Mouse (Mus musculus): ENCODE measurements around the gene Dusp10. TPM values are rescaled to one million over a fixed set of nuclear protein-coding genes. Genes with fewer than 3 reads are reported as not detected.
A peak's percentile ranks its signal among the peaks of the same experiment; 100 is the strongest.

Dusp10 gene
- total RNA-seq (2014; rRNA removed) (10.0 and 11.7 TPM in 2 replicates), polyA plus RNA-seq (2015; fragmentation: Nextera tagmentation; extraction: Ambion mirVana) (6.3 and 6.5 TPM in 2 replicates)

DNA sequence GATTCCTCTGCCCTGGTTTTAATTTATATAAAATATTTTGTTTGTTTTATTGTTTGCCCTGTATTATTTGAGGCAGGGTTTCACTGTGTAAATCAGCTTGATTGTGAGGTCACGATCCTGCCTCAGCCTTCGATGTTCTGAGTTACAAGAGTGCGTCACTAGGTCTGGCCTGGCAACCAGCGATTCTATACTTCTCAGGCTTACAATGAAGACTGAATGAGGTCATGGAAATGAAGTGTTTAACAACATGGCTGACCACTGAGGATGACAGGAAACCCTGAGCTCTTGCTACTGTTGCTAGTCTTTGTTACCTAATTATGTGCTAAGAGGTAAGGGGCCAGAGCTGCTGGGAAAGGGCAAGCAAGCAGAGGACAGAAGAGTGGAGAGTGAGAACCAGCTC is at the start of gene Dusp10:
Gene Dusp10 (plus strand): TSS at position 197 of the 400 bp plus-strand sequence.
- whole genome bisulfite sequencing = 91% methylated on average over 4 of the region's 4 CpGs
- no peak for DNase-seq (ENCODE audit: low spot score)
- no peaks in the 10 kb centered on the region for H3K27me3 ChIP-seq (ENCODE audit: insufficient read depth, low read length)
- no peaks in the 10 kb centered on the region for H3K9me3 ChIP-seq (ENCODE audit: low read length)
- H3K36me3 ChIP-seq (ENCODE audit: insufficient read depth, low read length) = no peaks in the 10 kb centered on the region
- no peak for ATAC-seq
- no peak within 1 kb of the TSS for H3K4me3 ChIP-seq (ENCODE audit: low read length)
- TF ChIP-seq CTCF (IDR thresholded peaks at IDR 0.05; ENCODE audit: low read depth) = no peak
- H3K9ac ChIP-seq (replicated peaks; ENCODE audit: low read length) = no peak within 1 kb of the TSS
- H3K4me1 ChIP-seq (ENCODE audit: insufficient read depth, low read length) = no peaks in the 10 kb centered on the region
- no peak within 1 kb of the TSS for H3K27ac ChIP-seq
- H3K4me2 ChIP-seq (ENCODE audit: low read depth, low read length) = no peak within 1 kb of the TSS

DNA sequence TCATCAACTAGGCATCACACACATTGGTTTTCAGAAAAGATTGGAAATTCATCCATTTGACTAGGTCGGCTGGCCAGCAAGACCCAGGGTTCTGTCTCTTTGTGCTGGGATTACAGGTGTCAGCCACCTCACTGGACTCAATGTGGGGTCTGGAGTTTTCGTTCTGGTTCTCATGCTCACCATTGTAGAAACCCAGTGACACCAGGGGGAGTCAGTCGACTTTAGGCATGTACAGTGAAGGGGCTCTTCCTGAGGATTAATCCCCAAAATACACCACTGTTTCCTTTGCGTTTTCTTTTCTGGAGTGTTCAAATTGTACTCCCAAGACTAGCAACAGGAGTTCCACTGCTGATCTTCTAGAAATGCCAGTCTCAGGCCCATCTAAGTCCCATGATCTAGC is 47.8 kb upstream of the Dusp10 start:
- Histone ChIP-seq H3K27ac (no peak overlapping the region), H3K9ac (replicated peaks; ENCODE audit: low read length) (no peak overlapping the region), H3K4me1 (ENCODE audit: insufficient read depth, low read length) (no peaks in the 10 kb centered on the region), H3K9me3 (ENCODE audit: low read length) (no peaks in the 10 kb centered on the region), H3K36me3 (ENCODE audit: insufficient read depth, low read length) (no peaks in the 10 kb centered on the region), H3K4me3 (ENCODE audit: low read length) (no peak overlapping the region), H3K27me3 (ENCODE audit: insufficient read depth, low read length) (no peaks in the 10 kb centered on the region), H3K4me2 (ENCODE audit: low read depth, low read length) (no peak overlapping the region)
- no peak for DNase-seq (ENCODE audit: low spot score)
- WGBS = 77% methylated on average over 4 of the region's 4 CpGs
- no peak for TF ChIP-seq CTCF (IDR thresholded peaks at IDR 0.05; ENCODE audit: low read depth)
- no peak for ATAC-seq

DNA sequence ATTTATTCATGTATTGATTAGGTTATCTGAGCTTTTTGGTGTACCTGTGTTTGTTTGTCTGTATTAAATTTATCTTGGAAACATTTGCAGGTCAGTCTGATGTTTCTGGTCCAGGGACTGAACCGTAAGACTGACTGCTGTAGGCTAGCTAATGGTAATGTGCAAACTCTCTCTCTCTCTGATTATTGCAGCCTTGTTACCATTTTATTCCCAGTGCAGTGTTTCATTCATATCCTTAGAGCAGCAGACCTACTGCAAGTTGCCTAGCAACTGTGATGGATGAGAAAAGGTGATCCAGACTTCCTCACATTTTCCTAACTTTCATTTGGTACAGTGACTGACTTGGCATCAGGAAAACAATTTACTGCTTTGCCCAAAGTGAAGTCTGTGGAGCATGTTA is 43.8 kb upstream of the Dusp10 start:
- H3K27me3 ChIP-seq (ENCODE audit: insufficient read depth, low read length) = no peaks in the 10 kb centered on the region
- no peak overlapping the region for H3K27ac ChIP-seq
- H3K4me3 ChIP-seq (ENCODE audit: low read length) = no peak overlapping the region
- no peak overlapping the region for H3K4me2 ChIP-seq (ENCODE audit: low read depth, low read length)
- no peaks in the 10 kb centered on the region for H3K36me3 ChIP-seq (ENCODE audit: insufficient read depth, low read length)
- TF ChIP-seq CTCF (IDR thresholded peaks at IDR 0.05; ENCODE audit: low read depth) = no peak
- DNase-seq (ENCODE audit: low spot score) (peak; percentile 10), ATAC-seq (0 out of 2 replicates have a peak, but pooled peaks have one; percentile 32)
- no peaks in the 10 kb centered on the region for H3K9me3 ChIP-seq (ENCODE audit: low read length)
- H3K4me1 ChIP-seq (ENCODE audit: insufficient read depth, low read length) = no peaks in the 10 kb centered on the region
- 51% methylated on average over 1 of the region's 1 CpGs for WGBS
- H3K9ac ChIP-seq (replicated peaks; ENCODE audit: low read length) = no peak overlapping the region

DNA sequence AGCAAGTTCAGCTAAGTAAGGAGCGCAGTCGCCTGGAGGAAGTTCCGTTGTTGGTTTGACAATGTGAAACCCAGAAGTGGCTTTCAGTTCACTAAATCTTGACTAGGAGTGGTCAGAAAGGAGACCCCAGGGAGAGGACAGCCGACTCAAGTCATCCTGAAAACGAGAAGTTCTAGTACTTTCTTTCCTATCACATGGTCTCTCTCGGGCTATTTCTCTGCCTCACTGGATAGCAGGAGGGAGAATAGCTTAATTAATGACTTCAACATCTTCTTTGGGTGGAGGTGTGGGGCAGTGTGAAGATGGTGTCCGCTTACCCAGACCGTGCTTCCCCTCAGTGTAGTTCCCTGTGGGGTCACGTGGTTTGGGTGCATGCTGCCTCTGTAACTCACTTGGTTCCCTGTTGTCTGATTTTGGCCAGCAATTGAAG is 33.3 kb upstream of the Dusp10 start:
- no peak for ATAC-seq
- no peak for DNase-seq (ENCODE audit: low spot score)
- WGBS = 93% methylated on average over 9 of the region's 9 CpGs
- no peak overlapping the region for H3K9ac ChIP-seq (replicated peaks; ENCODE audit: low read length)
- H3K27ac ChIP-seq = no peak overlapping the region
- no peaks in the 10 kb centered on the region for H3K9me3 ChIP-seq (ENCODE audit: low read length)
- H3K4me2 ChIP-seq (ENCODE audit: low read depth, low read length) = no peak overlapping the region
- H3K4me3 ChIP-seq (ENCODE audit: low read length) = no peak overlapping the region
- no peaks in the 10 kb centered on the region for H3K27me3 ChIP-seq (ENCODE audit: insufficient read depth, low read length)
- no peak for TF ChIP-seq CTCF (IDR thresholded peaks at IDR 0.05; ENCODE audit: low read depth)
- no peaks in the 10 kb centered on the region for H3K4me1 ChIP-seq (ENCODE audit: insufficient read depth, low read length)
- H3K36me3 ChIP-seq (ENCODE audit: insufficient read depth, low read length) = no peaks in the 10 kb centered on the region

- Histone ChIP-seq H3K27ac (no peak overlapping the region), H3K27me3 (ENCODE audit: insufficient read depth, low read length) (no peaks in the 10 kb centered on the region), H3K36me3 (ENCODE audit: insufficient read depth, low read length) (no peaks in the 10 kb centered on the region), H3K9me3 (ENCODE audit: low read length) (no peaks in the 10 kb centered on the region), H3K4me2 (ENCODE audit: low read depth, low read length) (peak overlapping the region; percentile 16; the same call in 1 of the 2 replicates), H3K4me3 (ENCODE audit: low read length) (no peak overlapping the region), H3K9ac (replicated peaks; ENCODE audit: low read length) (no peak overlapping the region), H3K4me1 (ENCODE audit: insufficient read depth, low read length) (no peaks in the 10 kb centered on the region)
- DNase-seq (ENCODE audit: low spot score) = peak; percentile 55
- 0 out of 2 replicates have a peak, but pooled peaks have one; percentile 27 for ATAC-seq
- WGBS = 52% methylated on average over 13 of the region's 13 CpGs
- no peak for TF ChIP-seq CTCF (IDR thresholded peaks at IDR 0.05; ENCODE audit: low read depth)
These were observed 31.0 kb upstream of the Dusp10 start for GRCm38 (mm10) chr1:183982108-183982507.

DNA sequence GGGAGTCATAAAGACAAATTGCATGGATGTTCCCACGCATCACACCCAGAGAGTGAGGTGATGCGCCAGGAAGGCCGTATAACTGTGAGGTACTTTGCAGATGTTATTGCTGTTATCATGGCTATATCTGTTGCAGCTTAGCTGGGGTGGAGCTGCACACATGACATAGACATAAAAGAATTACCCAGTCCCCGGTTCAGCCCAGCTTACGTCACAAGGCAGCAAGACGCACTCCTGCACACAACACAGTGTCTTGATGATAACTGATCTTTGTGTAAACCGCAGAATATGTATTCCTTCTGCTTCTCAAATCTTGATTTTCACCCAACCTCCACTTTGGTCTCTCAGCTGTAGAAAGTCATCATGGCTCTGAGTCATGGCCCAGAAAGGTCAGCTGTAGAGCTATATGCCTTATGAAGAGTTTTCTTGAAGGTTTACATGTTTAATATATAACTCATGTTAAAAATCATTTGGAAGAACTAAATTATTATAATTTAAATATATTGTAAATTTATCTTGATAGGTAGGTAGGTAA is 25.3 kb upstream of the Dusp10 start:
- Histone ChIP-seq H3K9ac (replicated peaks; ENCODE audit: low read length) (no peak overlapping the region), H3K36me3 (ENCODE audit: insufficient read depth, low read length) (no peaks in the 10 kb centered on the region), H3K4me1 (ENCODE audit: insufficient read depth, low read length) (no peaks in the 10 kb centered on the region), H3K9me3 (ENCODE audit: low read length) (no peaks in the 10 kb centered on the region), H3K27ac (no peak overlapping the region), H3K27me3 (ENCODE audit: insufficient read depth, low read length) (no peaks in the 10 kb centered on the region), H3K4me2 (ENCODE audit: low read depth, low read length) (no peak overlapping the region), H3K4me3 (ENCODE audit: low read length) (no peak overlapping the region)
- ATAC-seq (no peak), DNase-seq (ENCODE audit: low spot score) (no peak)
- TF ChIP-seq CTCF (IDR thresholded peaks at IDR 0.05; ENCODE audit: low read depth) = no peak
- WGBS = 95% methylated on average over 7 of the region's 7 CpGs

GRCm38 (mm10) chr1:183991921-183992320 is 21.2 kb upstream of the Dusp10 start:
- TF ChIP-seq CTCF (IDR thresholded peaks at IDR 0.05; ENCODE audit: low read depth) = no peak
- no peak for ATAC-seq
- H3K9ac ChIP-seq (replicated peaks; ENCODE audit: low read length) = no peak overlapping the region
- WGBS = 88% methylated on average over 2 of the region's 2 CpGs
- H3K4me3 ChIP-seq (ENCODE audit: low read length) = no peak overlapping the region
- no peaks in the 10 kb centered on the region for H3K4me1 ChIP-seq (ENCODE audit: insufficient read depth, low read length)
- DNase-seq (ENCODE audit: low spot score) = no peak
- H3K4me2 ChIP-seq (ENCODE audit: low read depth, low read length) = no peak overlapping the region
- no peaks in the 10 kb centered on the region for H3K9me3 ChIP-seq (ENCODE audit: low read length)
- no peaks in the 10 kb centered on the region for H3K27me3 ChIP-seq (ENCODE audit: insufficient read depth, low read length)
- H3K27ac ChIP-seq = no peak overlapping the region
- no peaks in the 10 kb centered on the region for H3K36me3 ChIP-seq (ENCODE audit: insufficient read depth, low read length)
